Mouse (Mus musculus): ENCODE data around the gene Gm12888. TPM values are rescaled to one million over a fixed set of nuclear protein-coding genes. Genes with fewer than 3 reads are reported as not detected.
"Not testable (repeated sequence)": the region's sequence is repeated elsewhere in the genome, so short reads cannot be mapped to it uniquely, and the experiment has no call there.

Gene Gm12888
- total RNA-seq (2021) = not detected
- long read RNA-seq, experiment 1 = 0 reads
- long read RNA-seq, experiment 2 = 0 reads

DNA sequence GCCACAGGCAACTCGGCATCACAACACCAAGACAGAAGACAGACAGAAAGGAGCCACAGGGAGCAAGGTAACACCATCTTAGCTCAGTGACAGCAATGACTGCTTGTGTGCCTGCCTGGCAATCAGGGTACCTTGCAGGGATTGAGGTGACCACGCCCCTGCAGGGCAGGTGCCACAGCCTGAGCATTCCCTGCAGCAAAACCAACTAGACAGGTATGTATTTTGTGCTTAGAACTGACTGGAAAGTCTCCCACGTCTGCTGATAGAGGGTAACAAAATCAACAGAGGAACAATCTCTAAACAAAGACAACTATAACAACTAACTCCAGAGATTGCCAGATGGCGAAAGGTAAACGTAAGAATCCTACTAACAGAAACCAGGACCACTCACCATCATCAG is at the start of gene Gm12888:
Gene Gm12888, minus strand, starts transcription at position 101 of the 400 bp plus-strand sequence.
- DNase-seq (ENCODE audit: low spot score) = not testable (repeated sequence)

Other genes with a start within 250 kb of the Gm12888 start
- gene Zmpste24, start 226.7 kb downstream of the Gm12888 start, total RNA-seq (2021) = 10 to 100 TPM; 18.9 to 19.0 TPM
- gene Tmco2, start 215.7 kb downstream of the Gm12888 start, total RNA-seq (2021) = not detected
- gene Rlf, start 109.8 kb downstream of the Gm12888 start, total RNA-seq (2021) = 1 to 10 TPM; 8.0 to 8.9 TPM
- gene Gm12886, start 98.2 kb upstream of the Gm12888 start, total RNA-seq (2021) = not detected

All from gastrocnemius, adult 18-20 months (tissue).